Mouse (Mus musculus) heart, postnatal 0 days (tissue): ENCODE data around the gene Nbl1.

Source experiments
- CTCF ChIP-seq: IDR thresholded peaks from 2 replicates; pipeline ENCODE4 v1.5.1; 2016; ENCODE audit warnings: antibody characterized with exemption, control low read depth, low read depth
- EP300 ChIP-seq: IDR thresholded peaks from 2 replicates; pipeline ENCODE4 v1.6.1; 2016; ENCODE audit warnings: antibody characterized with exemption, low read depth

- TF ChIP-seq CTCF = no peak
- TF ChIP-seq EP300 = no peak
Observed at GRCm38 (mm10) chr4:139110858-139111257, 18.1 kb upstream of the Nbl1 start.
